Mouse (Mus musculus) kidney, adult 9 months (tissue): ENCODE data around the gene Spryd7.

Source experiments
- DNase-seq: peaks from one replicate; pipeline ENCODE4 v3.0.0; 2022

The Spryd7 gene

DNA sequence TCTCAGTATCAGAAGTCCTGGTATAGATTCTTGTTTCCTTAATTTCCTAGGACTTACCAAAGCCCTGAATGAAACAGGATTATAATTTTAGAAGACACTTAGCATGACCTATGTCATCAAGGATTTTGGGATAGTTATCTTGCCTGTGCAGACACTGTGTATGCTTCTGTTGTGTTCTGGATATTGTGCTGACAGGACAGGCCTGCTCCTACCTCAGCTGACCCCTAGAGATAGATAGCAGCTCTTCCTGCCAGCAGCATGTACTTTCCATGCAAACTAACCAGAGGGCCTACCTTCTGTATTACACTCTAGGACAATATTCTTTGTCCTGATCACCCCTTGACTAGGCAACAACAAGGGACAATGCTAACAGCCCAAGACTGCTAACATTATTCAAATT is 25.7 kb downstream of the Spryd7 start:
- no peak for DNase-seq

DNA sequence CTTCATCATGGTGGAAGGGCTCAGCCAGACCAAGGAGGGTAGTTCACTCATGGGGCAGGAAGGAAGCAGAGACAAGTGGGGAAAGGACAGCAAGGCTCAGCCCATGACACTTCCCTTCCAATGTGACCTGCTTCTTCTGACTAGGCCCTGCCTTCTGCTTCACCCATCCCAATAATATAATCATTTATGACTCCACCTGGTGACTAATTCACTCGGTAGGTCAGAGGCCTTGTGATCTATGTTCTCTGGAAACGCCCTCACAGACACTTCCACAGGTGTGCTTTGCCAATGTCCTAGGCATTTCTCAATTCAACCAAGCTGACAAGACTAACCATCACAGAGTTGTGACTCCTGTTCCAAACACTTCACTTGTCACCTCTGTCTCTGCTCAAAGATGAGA is 26.3 kb downstream of the Spryd7 start:
- DNase-seq = no peak

DNA sequence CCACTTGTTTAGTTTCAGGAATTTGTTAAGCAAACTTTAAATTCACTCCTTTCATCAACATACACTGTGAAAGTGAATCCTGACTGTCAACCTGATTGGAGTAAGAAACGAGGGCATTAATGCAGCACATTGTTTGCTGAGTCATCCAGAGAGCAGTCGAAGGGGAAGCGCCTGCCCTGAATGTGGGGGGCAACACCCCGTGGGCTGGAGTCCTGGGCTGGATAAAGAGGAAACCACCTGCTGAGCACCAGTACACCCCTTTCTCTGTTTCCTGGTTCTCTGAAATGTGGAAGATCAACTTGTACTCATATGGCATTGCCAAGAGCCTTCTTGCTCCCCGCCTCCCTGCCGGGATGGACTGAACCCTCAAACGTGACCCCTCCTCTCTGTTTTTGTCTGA is 27.2 kb downstream of the Spryd7 start:
- DNase-seq = no peak

DNA sequence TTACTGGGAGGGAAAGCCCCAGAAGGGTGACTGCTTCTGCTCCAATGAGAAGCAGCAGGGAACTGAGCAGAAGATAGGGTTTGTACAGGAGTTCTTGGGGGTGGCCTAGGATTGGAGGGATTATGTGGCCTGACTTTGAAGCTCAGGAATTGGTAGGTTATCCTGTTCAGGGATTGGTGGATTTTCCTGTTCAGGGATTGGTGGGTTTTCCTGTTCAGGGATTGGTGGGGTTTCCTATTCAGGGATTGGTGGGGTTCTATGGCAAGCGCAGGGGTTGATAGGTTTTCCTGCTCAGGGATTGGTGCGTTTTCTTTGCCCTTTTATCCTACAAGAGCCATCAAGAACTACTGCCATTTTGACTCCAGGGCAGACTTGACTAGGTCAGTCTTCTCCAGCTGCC is 30.7 kb downstream of the Spryd7 start:
- DNase-seq = no peak

DNA sequence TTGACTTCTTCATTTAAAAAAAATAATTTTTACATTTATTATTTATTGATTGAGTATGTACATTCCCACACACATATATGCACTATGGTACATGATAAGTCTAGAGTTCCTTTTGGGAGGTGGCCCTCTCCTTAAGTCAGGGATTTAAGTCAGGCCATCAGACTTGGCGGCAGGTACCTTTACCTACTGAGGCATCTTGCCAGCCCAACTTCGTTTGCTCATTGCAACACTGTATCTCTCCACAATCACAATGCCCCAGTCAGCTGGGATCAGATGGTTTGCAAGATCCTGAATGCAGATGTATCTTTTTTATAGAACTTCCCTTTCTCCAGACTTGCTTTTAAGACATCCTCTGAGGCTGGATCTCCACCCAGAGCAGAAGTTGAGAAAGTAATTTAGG is 32.9 kb downstream of the Spryd7 start:
- DNase-seq = no peak

DNA sequence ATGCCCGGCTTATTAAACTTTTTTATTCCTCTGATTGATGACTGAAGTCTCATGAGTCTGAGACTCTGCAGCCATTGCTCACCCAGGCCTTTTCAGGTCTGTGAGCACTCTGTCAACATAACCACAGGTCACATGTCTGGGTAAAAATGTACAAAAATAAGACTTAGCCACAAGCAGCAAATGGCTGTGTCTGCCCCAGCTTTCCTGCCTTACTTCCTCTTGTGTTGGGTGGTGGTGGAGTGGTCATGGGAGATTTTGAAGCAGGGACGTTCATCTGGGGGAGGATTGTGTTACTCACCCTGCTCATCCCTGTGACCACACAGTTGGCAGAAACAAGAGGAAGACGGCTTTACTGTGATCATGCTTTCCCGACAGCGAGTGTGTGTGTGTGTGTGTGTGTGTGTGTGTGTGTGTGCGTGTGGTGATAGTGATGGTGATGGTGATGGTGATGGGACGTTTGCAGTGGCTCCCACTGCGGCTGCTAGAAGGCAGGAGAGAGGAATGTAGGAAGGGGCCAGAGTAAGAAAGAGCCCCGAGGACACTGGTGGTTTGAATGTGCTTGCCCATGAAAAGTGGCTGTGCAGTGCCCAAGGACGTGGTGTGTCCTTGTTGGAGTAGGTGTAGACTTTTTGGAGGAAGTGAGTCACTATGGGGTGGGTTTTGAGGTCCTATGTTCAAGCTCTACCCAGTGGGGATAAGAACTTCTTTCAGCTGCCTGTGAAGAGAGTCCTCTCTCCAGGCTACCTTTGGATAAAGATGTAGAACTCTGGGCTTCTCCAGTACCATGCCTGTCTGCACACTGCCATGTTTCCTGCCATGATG is 37.8 kb downstream of the Spryd7 start:
- DNase-seq = peak; percentile 7

DNA sequence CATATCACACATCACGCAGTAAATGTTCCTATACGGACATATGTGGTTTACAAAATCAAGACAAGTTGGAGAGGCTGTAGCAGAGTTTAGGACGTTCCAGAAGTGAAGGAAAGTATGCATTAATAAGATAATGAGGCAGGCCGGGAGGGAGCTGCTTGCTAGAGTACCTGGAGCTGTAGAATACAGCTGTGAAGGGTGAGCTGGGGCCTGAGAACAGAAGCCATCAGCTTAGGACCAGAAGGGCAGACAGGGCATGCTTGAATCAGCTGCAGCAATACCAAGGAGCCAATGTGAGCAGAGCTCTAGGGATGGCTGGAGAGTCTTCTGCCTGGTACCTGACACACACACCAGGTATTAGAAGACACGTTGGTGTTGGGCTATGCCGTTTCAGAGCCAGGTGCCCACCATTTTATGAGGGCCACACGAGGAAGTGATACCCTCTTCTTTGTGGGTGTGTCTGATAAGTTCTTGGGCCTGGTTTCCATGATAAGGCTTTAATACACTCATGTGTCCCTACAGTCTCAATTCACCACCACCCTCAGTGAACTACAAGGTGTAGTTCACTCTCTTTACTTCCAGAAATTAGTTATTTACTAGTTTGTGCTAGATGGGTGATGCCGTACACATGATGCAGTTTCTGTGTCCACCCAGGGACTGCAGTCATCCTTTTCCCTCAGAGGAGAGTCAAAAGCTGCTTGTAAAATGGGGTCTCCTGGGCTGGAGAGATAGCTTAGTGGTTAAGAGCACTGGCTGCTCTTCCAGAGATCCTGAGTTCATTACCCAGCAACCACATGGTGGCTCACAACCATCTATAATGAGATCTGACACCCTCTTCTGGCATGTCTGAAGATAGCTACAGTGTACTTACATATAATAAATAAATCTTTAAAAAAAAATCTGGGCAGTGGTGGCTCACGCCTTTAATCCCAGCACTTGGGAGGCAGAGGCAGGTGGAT is 39.9 kb downstream of the Spryd7 start:
- DNase-seq = no peak

DNA sequence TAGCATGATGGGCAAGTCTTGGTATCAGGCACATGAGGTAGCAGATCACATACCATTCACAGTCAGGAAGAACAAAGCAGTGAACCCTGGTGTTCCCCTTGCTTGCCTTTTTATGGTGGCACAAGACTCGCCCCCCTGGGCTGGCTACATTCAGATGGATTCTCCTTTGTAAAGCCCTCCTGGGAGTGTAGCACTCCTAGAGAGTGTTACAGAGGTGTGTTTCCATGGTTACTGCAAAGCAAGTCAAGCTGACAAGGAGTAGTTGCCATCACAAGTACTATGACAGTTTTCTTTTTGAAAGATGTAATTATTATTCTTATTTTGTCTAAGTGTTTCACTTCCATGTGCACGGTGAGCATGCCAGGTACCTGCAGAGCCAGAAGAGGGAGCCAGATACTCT is 45.2 kb downstream of the Spryd7 start:
- DNase-seq = no peak

DNA sequence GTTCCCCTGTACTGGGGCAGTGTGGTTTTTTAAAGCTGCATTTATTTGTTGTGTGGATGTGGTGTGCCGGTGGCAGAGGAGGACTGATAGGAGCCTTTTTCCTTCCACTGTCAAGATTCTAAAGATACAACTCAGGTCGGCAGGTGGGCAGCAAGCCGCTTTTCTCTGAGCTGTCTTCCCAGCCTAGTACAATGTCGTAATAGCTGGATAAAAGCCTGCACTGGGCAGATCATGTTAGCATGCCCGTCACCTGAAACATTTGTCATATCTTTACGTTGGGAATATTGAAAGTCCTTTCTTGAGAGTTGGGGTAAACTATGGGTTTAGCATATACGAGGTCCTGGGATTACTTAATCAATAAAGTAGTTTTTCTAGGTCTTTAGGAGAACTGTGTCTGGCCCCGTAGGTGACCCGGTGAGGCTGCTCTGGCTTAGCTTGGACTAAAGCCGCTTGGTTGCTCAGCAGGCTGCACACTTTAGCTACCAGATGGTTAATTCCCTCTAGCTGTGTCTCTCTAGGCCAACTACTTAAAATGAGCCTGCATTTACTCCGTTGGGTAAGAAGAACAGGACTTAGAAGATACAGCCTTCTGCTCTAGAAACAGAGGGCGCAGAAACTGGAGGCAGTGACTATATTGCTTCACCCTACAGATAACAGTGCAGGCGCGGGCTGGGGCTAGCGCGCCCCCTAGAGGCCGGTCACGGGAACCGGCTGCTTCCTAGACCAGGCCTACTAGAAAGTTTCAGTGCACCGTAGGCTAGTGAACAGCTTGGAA is 58.8 kb downstream of the Spryd7 start:
- DNase-seq = peak; percentile 70

DNA sequence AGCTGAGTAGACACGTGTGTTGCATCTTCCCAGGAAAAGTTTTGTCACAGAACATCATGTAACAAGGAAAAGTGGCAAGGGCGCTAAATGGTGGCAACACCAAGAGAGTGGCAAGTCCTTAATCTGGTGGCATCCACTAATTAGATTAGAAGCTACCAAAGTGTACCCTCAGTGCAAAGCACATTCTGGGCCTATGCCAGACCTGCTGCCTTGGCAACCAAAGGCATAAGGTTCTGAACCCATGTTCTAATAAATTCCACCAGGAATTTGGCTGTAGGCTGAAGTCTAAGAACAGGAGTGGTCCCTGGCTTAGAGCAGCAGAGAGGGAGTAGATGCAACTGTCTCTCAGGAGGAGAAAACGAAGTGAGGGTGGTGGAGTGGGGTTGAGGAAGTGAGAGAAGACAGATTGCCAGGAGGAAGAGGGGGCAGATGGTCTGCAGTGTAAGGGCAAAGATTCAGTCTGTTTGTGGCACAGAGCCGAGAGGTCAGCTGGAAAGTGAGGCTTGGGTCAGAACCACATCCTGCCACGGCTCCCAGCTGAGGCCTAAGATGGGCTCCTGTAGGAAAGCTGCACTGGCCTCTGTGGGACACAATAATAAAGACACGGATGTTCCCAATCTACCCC is 63.1 kb downstream of the Spryd7 start:
- peak; percentile 3 for DNase-seq
